Mouse (Mus musculus) urinary bladder, adult 2 months (tissue): ENCODE data around the gene A730015C16Rik. TPM values are rescaled to one million over a fixed set of nuclear protein-coding genes. Genes with fewer than 3 reads are reported as not detected.

Experiments
- DNase-seq: peaks from one replicate; pipeline ENCODE4 v3.0.0; 2022; ENCODE audit warnings: low spot score
- polyA plus RNA-seq: library from polyadenylated mRNA; depleted of rRNA; stranded (reverse); fragments of >200 nt; gene quantifications from 2 replicates; pipeline ENCODE4 v1.2.3, GENCODE M21; 2012; rRNA removed

Gene A730015C16Rik
- polyA plus RNA-seq, 1 experiment, result not detected

DNA sequence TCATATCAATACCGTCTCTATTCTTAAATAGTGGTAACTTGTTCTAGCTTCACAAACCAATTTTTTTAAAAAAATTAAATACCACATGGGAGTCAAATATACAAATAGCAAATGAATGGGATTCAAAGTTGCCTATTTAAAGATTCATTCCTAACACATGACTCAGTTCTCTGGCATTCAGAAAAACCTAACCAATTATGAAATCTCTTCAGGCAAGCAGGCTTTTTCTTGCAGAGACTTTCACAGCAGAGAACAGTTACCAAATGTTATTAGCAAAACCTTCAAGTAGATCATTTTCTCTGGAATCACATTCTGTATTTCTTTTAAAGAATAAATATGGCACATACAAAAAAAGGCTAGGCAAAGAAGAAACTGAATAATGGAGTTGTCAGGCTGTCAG, 17.7 kb downstream of the A730015C16Rik start:
- DNase-seq, result no peak

DNA sequence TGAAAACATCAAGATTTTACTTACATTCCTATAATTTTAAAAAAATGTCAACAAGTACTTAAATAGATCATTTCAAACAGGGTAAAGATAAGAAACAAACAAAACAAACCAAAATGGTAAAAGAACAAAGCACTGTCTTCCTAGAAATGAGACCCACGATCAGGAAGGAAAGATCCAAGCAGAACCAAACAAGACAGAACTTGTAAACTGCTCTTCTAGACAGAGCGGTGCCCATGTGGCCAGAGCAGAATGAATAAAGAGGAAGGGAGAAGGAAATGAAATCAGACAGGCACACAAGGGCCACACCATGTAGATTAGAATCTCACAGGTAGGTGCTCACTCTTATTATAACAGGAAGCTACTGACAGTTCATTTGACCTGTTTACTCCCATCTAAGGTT, 21.8 kb downstream of the A730015C16Rik start:
- DNase-seq, result no peak

DNA sequence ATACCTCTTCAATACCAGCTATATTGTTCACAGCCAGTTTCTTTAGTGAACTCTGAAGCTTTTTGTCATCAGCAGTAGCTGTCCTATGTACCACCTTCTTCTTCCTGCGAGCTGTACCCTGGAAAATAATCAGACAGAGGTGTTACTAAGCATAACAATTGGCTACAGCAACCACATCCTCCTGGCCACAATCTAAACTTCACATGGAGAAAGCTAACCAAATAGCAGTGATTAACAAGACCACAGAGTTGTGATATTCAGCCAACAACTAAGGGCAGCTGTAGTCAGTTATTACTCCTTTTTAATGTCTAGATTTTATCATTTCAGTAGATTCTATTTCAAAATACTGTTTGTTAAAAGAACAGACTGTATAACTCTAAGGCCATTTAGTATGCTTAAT, 22.3 kb downstream of the A730015C16Rik start:
- no peak for DNase-seq

DNA sequence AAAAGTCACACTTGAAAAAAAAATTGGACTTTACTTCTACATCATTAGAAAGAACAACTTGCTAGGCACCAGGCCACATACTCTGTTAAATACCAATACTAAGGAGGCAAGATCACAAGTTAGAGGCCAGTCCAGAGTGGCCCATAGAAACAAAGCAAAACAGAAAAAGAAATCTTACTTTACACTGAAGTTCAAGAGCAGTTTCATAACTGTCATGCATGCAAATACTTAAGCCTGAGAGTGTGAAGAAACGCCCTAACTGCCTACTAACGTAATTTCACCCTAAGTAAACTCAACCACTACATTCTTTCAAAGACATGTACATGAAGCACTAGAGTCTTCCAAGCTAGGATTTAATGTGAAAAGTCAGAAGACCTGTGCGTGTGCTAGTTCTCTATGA, 22.7 kb downstream of the A730015C16Rik start:
- DNase-seq, result no peak

DNA sequence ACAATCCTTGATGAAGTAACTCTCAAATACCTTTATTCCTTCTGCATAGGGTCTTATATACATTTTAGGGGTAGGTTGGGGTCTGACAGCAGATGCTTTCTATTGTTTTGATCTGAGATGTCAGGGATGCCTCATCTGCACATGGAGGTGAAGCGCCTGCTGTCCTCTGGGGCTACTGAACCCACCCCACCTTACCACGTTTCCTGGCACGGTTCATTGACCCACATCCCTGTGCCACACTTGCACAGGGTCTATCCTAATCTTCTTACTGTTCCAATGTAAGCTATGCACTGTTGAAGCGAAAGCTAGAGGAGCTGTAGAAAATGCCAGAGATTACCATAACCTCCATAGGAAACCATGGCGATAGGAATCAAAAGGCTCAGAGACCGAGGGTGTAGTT, 36.9 kb downstream of the A730015C16Rik start:
- no peak for DNase-seq

DNA sequence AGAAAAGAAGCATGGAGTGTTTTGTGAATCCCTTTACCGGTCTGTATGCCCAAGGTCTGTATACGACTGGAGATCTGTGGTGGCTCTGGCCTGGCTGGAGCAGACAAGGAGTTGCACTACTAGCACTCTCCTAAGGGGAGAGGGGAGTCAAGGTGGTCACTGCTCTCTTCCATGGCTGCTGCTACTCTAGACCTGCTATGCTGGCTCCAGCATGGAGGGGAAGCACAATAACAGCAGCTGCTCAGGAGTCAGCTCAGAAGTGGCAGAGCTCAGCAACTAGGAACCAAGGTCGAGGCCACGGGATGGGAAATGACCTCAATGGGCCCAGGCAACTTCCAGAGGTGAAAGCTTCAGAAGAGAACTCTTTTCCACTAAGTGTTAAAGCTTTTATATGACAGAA, 37.3 kb downstream of the A730015C16Rik start:
- DNase-seq, result no peak

DNA sequence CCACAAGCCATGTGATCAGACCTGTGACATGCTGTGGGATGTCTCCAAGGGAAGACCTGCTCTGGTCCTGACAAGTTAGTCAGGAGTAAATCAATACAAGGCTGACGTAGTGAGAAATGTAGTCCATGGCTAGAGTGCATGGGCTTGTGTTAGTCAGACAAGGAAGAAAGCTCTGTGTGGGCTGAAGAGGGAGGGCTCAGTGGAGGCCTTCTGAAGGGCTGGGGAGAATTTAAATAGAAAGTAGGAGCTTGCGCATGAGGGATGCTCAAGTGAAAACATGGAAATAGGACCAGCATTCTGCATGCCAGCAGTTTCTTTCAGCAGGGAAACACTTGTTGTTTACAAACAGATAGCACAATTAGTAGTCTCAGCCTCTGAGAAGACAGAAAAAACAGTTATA, 44.9 kb downstream of the A730015C16Rik start:
- no peak for DNase-seq

DNA sequence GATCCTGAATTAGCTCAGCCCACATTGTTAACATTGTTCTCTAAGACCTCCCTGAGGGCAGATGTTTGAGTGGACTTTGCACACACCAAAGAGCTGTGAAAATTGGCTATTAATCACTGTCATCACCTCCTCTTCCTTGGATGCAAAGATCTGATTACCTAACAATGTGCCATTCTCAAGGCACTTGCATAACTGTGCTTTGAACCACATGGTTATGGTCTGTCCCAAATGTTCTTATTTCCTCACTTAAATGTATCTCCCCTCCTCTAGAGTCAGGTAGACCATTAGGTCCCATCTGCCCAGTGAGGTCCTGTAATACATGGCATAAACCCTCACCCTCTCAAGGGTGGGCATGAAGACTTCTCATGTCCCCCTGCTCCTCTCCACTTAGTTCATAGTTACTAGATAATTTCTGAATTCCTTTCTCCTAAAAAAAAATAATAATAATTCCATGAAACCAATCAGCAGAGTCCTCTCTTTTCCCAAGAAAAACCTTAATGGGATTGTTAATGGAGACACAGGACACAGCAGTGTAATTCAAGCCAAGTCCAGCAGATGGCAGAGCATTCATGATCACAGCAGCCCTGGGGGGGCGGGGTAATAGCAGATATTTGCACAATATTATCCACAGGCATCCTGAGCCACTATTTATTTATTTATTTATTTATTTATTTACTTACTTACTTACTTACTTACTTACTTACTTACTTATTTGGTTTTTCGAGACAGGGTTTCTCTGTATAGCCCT, 50.2 kb downstream of the A730015C16Rik start:
- DNase-seq, result no peak

Other genes starting within 250 kb of the A730015C16Rik start
- 37.5 and 39.2 TPM in 2 replicates for gene Cc2d1b, start 228.7 kb downstream of the A730015C16Rik start, polyA plus RNA-seq
- gene 3110021N24Rik, start 129.0 kb downstream of the A730015C16Rik start, polyA plus RNA-seq, result 0.12 and 0.13 TPM in 2 replicates
- 5.0 and 7.6 TPM in 2 replicates for gene Zfyve9, start 67.8 kb downstream of the A730015C16Rik start, polyA plus RNA-seq
- 80.4 and 89.7 TPM in 2 replicates for gene Btf3l4, start 15.0 kb downstream of the A730015C16Rik start, polyA plus RNA-seq
- gene Txndc12, start 14.0 kb downstream of the A730015C16Rik start, polyA plus RNA-seq, result 41.7 and 46.7 TPM in 2 replicates
- 22.8 and 26.0 TPM in 2 replicates for gene Kti12, start 834 bp downstream of the A730015C16Rik start, polyA plus RNA-seq
- 3.1 and 3.3 TPM in 2 replicates for gene Rab3b, start 30.4 kb upstream of the A730015C16Rik start, polyA plus RNA-seq
- 101 and 111 TPM in 2 replicates for gene Nrd1, start 152.0 kb upstream of the A730015C16Rik start, polyA plus RNA-seq